ENCODE assay signal across 8 mouse cellular contexts in genomic region chrX:42540030-42540755, GRCm38 (mm10). TPM values are rescaled to one million over a fixed set of nuclear protein-coding genes. Genes with fewer than 3 reads are reported as not detected.
A peak's percentile ranks its signal among the peaks of the same experiment; 100 is the strongest.
DNase-seq lines count a peak whose midpoint lies in the region; ATAC-seq lines count a peak whose summit lies in the region.

No protein-coding gene starts in this region.

- H3K9ac ChIP-seq in limb, embryonic 12.5 days (replicated peaks) = no peak overlapping the region
- no peak overlapping the region for H3K9ac ChIP-seq in forebrain, embryonic 16.5 days (replicated peaks; ENCODE audit: low read depth, low read length)
- no peak overlapping the region for H3K9ac ChIP-seq in limb, embryonic 13.5 days

- H3K36me3 ChIP-seq in limb, embryonic 12.5 days = no peaks in the 10 kb centered on the region
- H3K36me3 ChIP-seq in limb, embryonic 10.5 days = no peaks in the 10 kb centered on the region
- no peaks in the 10 kb centered on the region for H3K36me3 ChIP-seq in forebrain, embryonic 16.5 days (ENCODE audit: control insufficient read depth, insufficient read depth)
- no peaks in the 10 kb centered on the region for H3K36me3 ChIP-seq in limb, embryonic 13.5 days

- H3K4me1 ChIP-seq in limb, embryonic 12.5 days (replicated peaks) = no peaks in the 10 kb centered on the region
- H3K4me1 ChIP-seq in limb, embryonic 10.5 days = no peaks in the 10 kb centered on the region
- H3K4me1 ChIP-seq in forebrain, embryonic 16.5 days (replicated peaks; ENCODE audit: control insufficient read depth, insufficient read depth, low read length) = no peaks in the 10 kb centered on the region; the same call in 1 of the 2 replicates
- no peaks in the 10 kb centered on the region for H3K4me1 ChIP-seq in limb, embryonic 13.5 days

- no peaks in the 10 kb centered on the region for H3K27me3 ChIP-seq in limb, embryonic 12.5 days
- H3K27me3 ChIP-seq in limb, embryonic 10.5 days (ENCODE audit: low read depth, poor library complexity, severe bottlenecking) = no peaks in the 10 kb centered on the region
- H3K27me3 ChIP-seq in forebrain, embryonic 16.5 days (replicated peaks; ENCODE audit: control insufficient read depth, insufficient read depth, low read length) = no peaks in the 10 kb centered on the region
- H3K27me3 ChIP-seq in limb, embryonic 13.5 days = no peaks in the 10 kb centered on the region

- H3K4me2 ChIP-seq in limb, embryonic 12.5 days = peak overlapping the region; percentile 39
- H3K4me2 ChIP-seq in forebrain, embryonic 16.5 days (ENCODE audit: low read length) = peak overlapping the region; percentile 40
- peak overlapping the region; percentile 47 for H3K4me2 ChIP-seq in limb, embryonic 13.5 days (replicated peaks)

- H3K4me3 ChIP-seq in limb, embryonic 12.5 days (replicated peaks) = no peak overlapping the region
- H3K4me3 ChIP-seq in limb, embryonic 10.5 days = no peak overlapping the region
- no peak overlapping the region for H3K4me3 ChIP-seq in forebrain, embryonic 16.5 days (replicated peaks; ENCODE audit: low read length)
- 0 out of 2 replicates have a peak overlapping the region, but pooled peaks have one; percentile 8 for H3K4me3 ChIP-seq in limb, embryonic 13.5 days

- WGBS in limb, embryonic 12.5 days = 43% methylated on average over 3 of the region's 3 CpGs
- 43% methylated on average over 3 of the region's 3 CpGs for WGBS in limb, embryonic 10.5 days
- WGBS in forebrain, embryonic 16.5 days = 15% methylated on average over 3 of the region's 3 CpGs
- WGBS in limb, embryonic 13.5 days = 38% methylated on average over 3 of the region's 3 CpGs

- no peaks in the 10 kb centered on the region for H3K9me3 ChIP-seq in limb, embryonic 12.5 days
- H3K9me3 ChIP-seq in limb, embryonic 10.5 days (replicated peaks) = no peaks in the 10 kb centered on the region
- H3K9me3 ChIP-seq in forebrain, embryonic 16.5 days (ENCODE audit: control insufficient read depth, low read length) = no peaks in the 10 kb centered on the region
- H3K9me3 ChIP-seq in limb, embryonic 13.5 days = no peaks in the 10 kb centered on the region

- no peak for ATAC-seq in limb, embryonic 12.5 days (ENCODE audit: insufficient number of reproducible peaks, insufficient read depth, low FRiP score, low TSS enrichment, low read depth)
- ATAC-seq in forebrain, embryonic 16.5 days = peak; percentile 92
- no peak for ATAC-seq in limb, embryonic 13.5 days (ENCODE audit: low FRiP score, low read depth)

- DNase-seq in limb, embryonic 10.5 days (ENCODE audit: low spot score) = no peak
- DNase-seq in cerebellum, adult 11 months = peak; percentile 74
- peak; percentile 23 for DNase-seq in retina, embryonic 14.5 days (ENCODE audit: low spot score)
- no peak for DNase-seq in urinary bladder, postnatal 25 days (ENCODE audit: low spot score)
- no peak for DNase-seq in gastrocnemius, postnatal 14 days

- no peak overlapping the region for H3K27ac ChIP-seq in limb, embryonic 12.5 days
- H3K27ac ChIP-seq in limb, embryonic 10.5 days = no peak overlapping the region
- peak overlapping the region; percentile 65 for H3K27ac ChIP-seq in forebrain, embryonic 16.5 days (ENCODE audit: low read length)
- H3K27ac ChIP-seq in limb, embryonic 13.5 days = no peak overlapping the region

- intact Hi-C loops in gastrocnemius, postnatal 14 days (cut with DNase I; ENCODE audit: low total_unique reads) = no loop called here

RNA-seq across cellular contexts. Expression of gene Sh2d1a, which starts 37.9 kb away (rescaled TPM):
- 0.14 and 0.28 TPM in 2 replicates for polyA plus RNA-seq in limb, embryonic 12.5 days (2016; fragmentation: Nextera tagmentation; extraction: Ambion mirVana)
- 0.05 TPM in 2 replicates for polyA plus RNA-seq in limb, embryonic 10.5 days (2016; fragmentation: Nextera tagmentation; extraction: Ambion mirVana)
- 3.9 TPM in 2 replicates for polyA plus RNA-seq in forebrain, embryonic 16.5 days (2015; fragmentation: Nextera tagmentation; extraction: Ambion mirVana)
- 0.74 and 0.78 TPM in 2 replicates for polyA plus RNA-seq in limb, embryonic 13.5 days (2015; fragmentation: Nextera tagmentation; extraction: Ambion mirVana)
- not detected for total RNA-seq in gastrocnemius, postnatal 14 days (2021)

RNA-seq across cellular contexts. Expression of gene Tex13c2, which starts 50.7 kb away (rescaled TPM):
- polyA plus RNA-seq in limb, embryonic 12.5 days (2016; fragmentation: Nextera tagmentation; extraction: Ambion mirVana) = not detected in 2 replicates
- polyA plus RNA-seq in limb, embryonic 10.5 days (2016; fragmentation: Nextera tagmentation; extraction: Ambion mirVana) = not detected in 2 replicates
- not detected in 2 replicates for polyA plus RNA-seq in forebrain, embryonic 16.5 days (2015; fragmentation: Nextera tagmentation; extraction: Ambion mirVana)
- polyA plus RNA-seq in limb, embryonic 13.5 days (2015; fragmentation: Nextera tagmentation; extraction: Ambion mirVana) = not detected in 2 replicates
- total RNA-seq in gastrocnemius, postnatal 14 days (2021) = not detected

Comparison
In these comparisons a context has a peak if more than half of its experiments do, and no peak if none do; other contexts are left out.
1. DNase-seq: peak in cerebellum, adult 11 months (single experiment) and retina, embryonic 14.5 days (single experiment); none in limb, embryonic 10.5 days (single experiment), urinary bladder, postnatal 25 days (single experiment) and gastrocnemius, postnatal 14 days (single experiment).
2. Peak in every context shown above with its lines, with median percentiles within 50 percentile points of each other: H3K4me2 ChIP-seq.